Mouse (Mus musculus) cerebellum, adult 11-12 months (tissue): ENCODE results near the gene H2-M5.

ENCODE experiments used
- DNase-seq: peaks from one replicate; pipeline ENCODE4 v3.0.0; 2022

H2-M5 gene

GRCm38 (mm10) chr17:36947051-36947819 lies 42.1 kb downstream of the H2-M5 start:
- DNase-seq: peak; percentile 67

- peak; percentile 58 for DNase-seq
These were observed 45.1 kb downstream of the H2-M5 start for GRCm38 (mm10) chr17:36944121-36944775.

- peak; percentile 52 for DNase-seq
These were observed 45.6 kb downstream of the H2-M5 start for GRCm38 (mm10) chr17:36943691-36944090.

- peak; percentile 74 for DNase-seq
These were observed 46.4 kb downstream of the H2-M5 start, which contains the start of gene Rnf39 for GRCm38 (mm10) chr17:36942791-36943471. TSS of gene Rnf39 (plus strand) at chr17:36942918.

- DNase-seq: peak; percentile 87
These were observed 46.9 kb downstream of the H2-M5 start for GRCm38 (mm10) chr17:36942391-36942790.

GRCm38 (mm10) chr17:36938056-36938455 lies 51.3 kb downstream of the H2-M5 start:
- DNase-seq: no peak
